Mouse (Mus musculus) adrenal gland, postnatal 0 days (tissue): ENCODE measurements around the gene Olfr564. TPM values are rescaled to one million over a fixed set of nuclear protein-coding genes. Genes with fewer than 3 reads are reported as not detected.

ENCODE experiments used
- polyA plus RNA-seq: library from polyadenylated mRNA; unstranded; fragments of >200 nt; fragmentation: Nextera tagmentation; extraction: Ambion mirVana; gene quantifications from 2 replicates; pipeline ENCODE4 v1.2.1, GENCODE M21; 2015

The Olfr564 gene
- not detected in 2 replicates for polyA plus RNA-seq

GRCm38 (mm10) chr7:102803180-102803579 lies at the start of gene Olfr564:
Olfr564 (plus strand) TSS chr7:102803480.

GRCm38 (mm10) chr7:102759266-102759665 lies 44.0 kb upstream of the Olfr564 start, which contains the start of the genes Olfr560 and Olfr78:
Olfr560 (minus strand) TSS chr7:102759366.
Olfr78 (minus strand) TSS chr7:102759471.

GRCm38 (mm10) chr7:102770921-102771320 lies 32.4 kb upstream of the Olfr564 start, which contains the start of gene Olfr561:
Olfr561 (plus strand) TSS chr7:102771221.

Other genes with a start within 250 kb of the Olfr564 start
- 0.90 and 1.3 TPM in 2 replicates for gene Trim21, start 238.0 kb upstream of the Olfr564 start, polyA plus RNA-seq
- gene Olfr550, start 232.0 kb upstream of the Olfr564 start, polyA plus RNA-seq, result not detected in 2 replicates
- not detected in 2 replicates for gene Olfr551, start 211.6 kb upstream of the Olfr564 start, polyA plus RNA-seq
- not detected in 2 replicates for gene Olfr552, start 205.7 kb upstream of the Olfr564 start, polyA plus RNA-seq
- gene Olfr553, start 185.3 kb upstream of the Olfr564 start, polyA plus RNA-seq, result not detected in 2 replicates
- not detected in 2 replicates for gene Olfr554, start 165.0 kb upstream of the Olfr564 start, polyA plus RNA-seq
- not detected in 2 replicates for gene Olfr555, start 144.7 kb upstream of the Olfr564 start, polyA plus RNA-seq
- not detected in 2 replicates for gene Olfr556, start 138.6 kb upstream of the Olfr564 start, polyA plus RNA-seq
- 9.6 and 9.9 TPM in 2 replicates for gene Trim68, start 116.2 kb upstream of the Olfr564 start, polyA plus RNA-seq
- not detected in 2 replicates for gene Olfr557, start 107.6 kb upstream of the Olfr564 start, polyA plus RNA-seq
- 0.25 and 0.54 TPM in 2 replicates for gene Olfr558, start 101.3 kb upstream of the Olfr564 start, polyA plus RNA-seq
- not detected in 2 replicates for gene Olfr33, start 84.4 kb upstream of the Olfr564 start, polyA plus RNA-seq
- gene Olfr559, start 76.0 kb upstream of the Olfr564 start, polyA plus RNA-seq, result not detected in 2 replicates
- not detected in 2 replicates for gene Olfr560, start 44.1 kb upstream of the Olfr564 start, polyA plus RNA-seq
- gene Olfr78, start 44.0 kb upstream of the Olfr564 start, polyA plus RNA-seq, result 1.7 and 8.6 TPM in 2 replicates
- gene Olfr561, start 32.3 kb upstream of the Olfr564 start, polyA plus RNA-seq, result not detected in 2 replicates
- gene Olfr566, start 55.3 kb downstream of the Olfr564 start, polyA plus RNA-seq, result not detected in 2 replicates
- gene Olfr568, start 73.6 kb downstream of the Olfr564 start, polyA plus RNA-seq, result not detected in 2 replicates
- gene Olfr569, start 87.4 kb downstream of the Olfr564 start, polyA plus RNA-seq, result not detected in 2 replicates
- not detected in 2 replicates for gene Olfr570, start 91.1 kb downstream of the Olfr564 start, polyA plus RNA-seq
- not detected in 2 replicates for gene Olfr571, start 114.1 kb downstream of the Olfr564 start, polyA plus RNA-seq
- not detected in 2 replicates for gene Olfr572, start 120.9 kb downstream of the Olfr564 start, polyA plus RNA-seq
- not detected in 2 replicates for gene Olfr573-ps1, start 139.1 kb downstream of the Olfr564 start, polyA plus RNA-seq
- not detected in 2 replicates for gene Olfr574, start 145.0 kb downstream of the Olfr564 start, polyA plus RNA-seq
- not detected in 2 replicates for gene Olfr575, start 155.3 kb downstream of the Olfr564 start, polyA plus RNA-seq
- gene Olfr576, start 159.2 kb downstream of the Olfr564 start, polyA plus RNA-seq, result not detected in 2 replicates
- gene Olfr577, start 172.5 kb downstream of the Olfr564 start, polyA plus RNA-seq, result not detected in 2 replicates
- not detected in 2 replicates for gene Olfr578, start 185.8 kb downstream of the Olfr564 start, polyA plus RNA-seq
- not detected in 2 replicates for gene Olfr582, start 234.5 kb downstream of the Olfr564 start, polyA plus RNA-seq
- gene Olfr583, start 247.8 kb downstream of the Olfr564 start, polyA plus RNA-seq, result not detected in 2 replicates